Mouse (Mus musculus) liver, embryonic 11.5 days (tissue): ENCODE results near the gene Mtor. TPM values are rescaled to one million over a fixed set of nuclear protein-coding genes. Genes with fewer than 3 reads are reported as not detected.
A peak's percentile ranks its signal among the peaks of the same experiment; 100 is the strongest.

Experiments
- ATAC-seq: fragments of 200-750 bp; cut with Nextera tagmentation; replicated peaks from 2 replicates; pipeline ENCODE4 v1.8.0; 2017; ENCODE audit warnings: moderate number of reproducible peaks, mild to moderate bottlenecking, moderate TSS enrichment, moderate library complexity; ENCODE audit not compliant: low FRiP score
- DNase-seq: peaks from one replicate; pipeline ENCODE4 v3.0.0-alpha.2; 2017; ENCODE audit warnings: low spot score
- H3K27ac ChIP-seq: fragments of 300-500 bp; sonication (generic); 2 replicates; pipeline ENCODE4 v1.5.1; 2014; ENCODE audit warnings: mild to moderate bottlenecking, low read depth, low read length, control low read depth
- H3K27me3 ChIP-seq: fragments of 300-500 bp; sonication (generic); replicated peaks from 2 replicates; pipeline ENCODE4 v1.6.1; 2014; ENCODE audit warnings: low read length, mixed read lengths; ENCODE audit not compliant: control insufficient read depth, insufficient read depth
- H3K36me3 ChIP-seq: fragments of 300-500 bp; sonication (generic); 2 replicates; pipeline ENCODE4 v1.6.1; 2014; ENCODE audit warnings: mild to moderate bottlenecking, low read length, moderate library complexity, mixed read lengths; ENCODE audit not compliant: control insufficient read depth, insufficient read depth
- H3K4me1 ChIP-seq: fragments of 300-500 bp; sonication (generic); replicated peaks from 2 replicates; pipeline ENCODE4 v1.6.1; 2014; ENCODE audit warnings: low read length, mixed read lengths; ENCODE audit not compliant: control insufficient read depth, insufficient read depth
- H3K4me2 ChIP-seq: fragments of 300-500 bp; sonication (generic); 2 replicates; pipeline ENCODE4 v1.6.1; 2014; ENCODE audit warnings: mild to moderate bottlenecking, control low read depth, moderate library complexity
- H3K4me3 ChIP-seq: fragments of 300-500 bp; sonication (generic); 2 replicates; pipeline ENCODE4 v1.5.1; 2014; ENCODE audit warnings: low read depth, low read length, control low read depth
- H3K9ac ChIP-seq: fragments of 300-500 bp; sonication (generic); 2 replicates; pipeline ENCODE4 v1.6.1; 2014; ENCODE audit warnings: low read depth, low read length, control low read depth
- H3K9me3 ChIP-seq: fragments of 300-500 bp; sonication (generic); 2 replicates; pipeline ENCODE4 v1.6.1; 2016; ENCODE audit warnings: low read length, inconsistent platforms, mixed read lengths; ENCODE audit not compliant: control insufficient read depth
- WGBS: fragments of 180-500 bp; shearing (Covaris S2); extraction: QIAGEN DNeasy Blood & Tissue Kit; methylation state at CpG from one replicate; pipeline ENCODE4 v1.1.7; 2014; 5-methylcytosine and 5-hydroxymethylcytosine counted together
- polyA plus RNA-seq: library from polyadenylated mRNA; unstranded; fragments of >200 nt; fragmentation: Nextera tagmentation; extraction: Ambion mirVana; gene quantifications from 2 replicates; pipeline ENCODE4 v1.2.1, GENCODE M21; 2014

Mtor gene
- polyA plus RNA-seq, 1 experiment from 2014 or later = 22.9 TPM

- Histone ChIP-seq H3K27me3 (no peaks in the 10 kb centered on the region), H3K36me3 (peaks cover 53% of the 10 kb centered on the region), H3K27ac (no peak overlapping the region), H3K9ac (no peak overlapping the region), H3K4me1 (peaks cover 13% of the 10 kb centered on the region), H3K9me3 (peaks cover 2% of the 10 kb centered on the region; the same call in 1 of the 2 replicates), H3K4me3 (no peak overlapping the region), H3K4me2 (no peak overlapping the region)
- 93% methylated on average over 6 of the region's 6 CpGs for WGBS
- ATAC-seq (no peak), DNase-seq (no peak)
Measured at GRCm38 (mm10) chr4:148595916-148596315, 147.5 kb downstream of the Mtor start.

GRCm38 (mm10) chr4:148596731-148597130 is 148.3 kb downstream of the Mtor start:
- Histone ChIP-seq H3K36me3 (peaks cover 53% of the 10 kb centered on the region), H3K9ac (no peak overlapping the region), H3K4me3 (no peak overlapping the region), H3K27ac (no peak overlapping the region), H3K4me2 (no peak overlapping the region), H3K9me3 (peaks cover 2% of the 10 kb centered on the region; the same call in 1 of the 2 replicates), H3K27me3 (no peaks in the 10 kb centered on the region), H3K4me1 (peaks cover 13% of the 10 kb centered on the region)
- ATAC-seq (no peak), DNase-seq (no peak)
- 97% methylated on average over 3 of the region's 3 CpGs for WGBS

GRCm38 (mm10) chr4:148598826-148599225 is 150.4 kb downstream of the Mtor start:
- no peaks in the 10 kb centered on the region for H3K27me3 ChIP-seq
- no peak for DNase-seq
- H3K9me3 ChIP-seq = peaks cover 2% of the 10 kb centered on the region; the same call in 1 of the 2 replicates
- no peak overlapping the region for H3K4me2 ChIP-seq
- no peaks in the 10 kb centered on the region; the same call in 1 of the 2 replicates for H3K4me1 ChIP-seq
- no peak overlapping the region for H3K4me3 ChIP-seq
- H3K36me3 ChIP-seq = peaks cover 45% of the 10 kb centered on the region
- H3K9ac ChIP-seq = no peak overlapping the region
- H3K27ac ChIP-seq = no peak overlapping the region
- WGBS = 92% methylated on average over 12 of the region's 12 CpGs
- ATAC-seq = no peak

- ATAC-seq (no peak), DNase-seq (no peak)
- Histone ChIP-seq H3K9me3 (peaks cover 2% of the 10 kb centered on the region; the same call in 1 of the 2 replicates), H3K4me1 (no peaks in the 10 kb centered on the region; the same call in 1 of the 2 replicates), H3K36me3 (peaks cover 31% of the 10 kb centered on the region), H3K27me3 (no peaks in the 10 kb centered on the region), H3K9ac (no peak overlapping the region), H3K4me2 (no peak overlapping the region), H3K4me3 (no peak overlapping the region), H3K27ac (no peak overlapping the region)
- WGBS = 71% methylated on average over 4 of the region's 4 CpGs
Measured at GRCm38 (mm10) chr4:148600316-148600715, 151.9 kb downstream of the Mtor start.

GRCm38 (mm10) chr4:148601871-148602270 is 153.5 kb downstream of the Mtor start:
- no peak overlapping the region for H3K4me2 ChIP-seq
- 58% methylated on average over 4 of the region's 4 CpGs for WGBS
- DNase-seq = no peak
- ATAC-seq = no peak
- H3K4me3 ChIP-seq = no peak overlapping the region
- H3K36me3 ChIP-seq = peaks cover 15% of the 10 kb centered on the region
- H3K27me3 ChIP-seq = no peaks in the 10 kb centered on the region
- H3K27ac ChIP-seq = no peak overlapping the region
- H3K9ac ChIP-seq = no peak overlapping the region
- H3K9me3 ChIP-seq = peaks cover 2% of the 10 kb centered on the region; the same call in 1 of the 2 replicates
- H3K4me1 ChIP-seq = no peaks in the 10 kb centered on the region; the same call in 1 of the 2 replicates

GRCm38 (mm10) chr4:148602357-148603120 is 154.1 kb downstream of the Mtor start, which contains the start of gene Masp2:
Gene Masp2 (plus strand): TSS chr4:148602554.
- no peak for DNase-seq
- H3K4me1 ChIP-seq = no peaks in the 10 kb centered on the region; the same call in 1 of the 2 replicates
- H3K4me2 ChIP-seq = 0 out of 2 replicates have a peak within 1 kb of the TSS, but pooled peaks have one; percentile 8
- H3K27me3 ChIP-seq = no peaks in the 10 kb centered on the region
- H3K9ac ChIP-seq = no peak within 1 kb of the TSS
- no peak for ATAC-seq
- peaks cover 2% of the 10 kb centered on the region; the same call in 1 of the 2 replicates for H3K9me3 ChIP-seq
- H3K36me3 ChIP-seq = peaks cover 8% of the 10 kb centered on the region
- H3K27ac ChIP-seq = no peak within 1 kb of the TSS
- 81% methylated on average over 14 of the region's 14 CpGs for WGBS
- no peak within 1 kb of the TSS for H3K4me3 ChIP-seq

GRCm38 (mm10) chr4:148603376-148604139 is 155.1 kb downstream of the Mtor start:
- ATAC-seq (no peak), DNase-seq (no peak)
- H3K27me3 ChIP-seq = no peaks in the 10 kb centered on the region
- H3K4me3 ChIP-seq = no peak overlapping the region
- H3K4me2 ChIP-seq = no peak overlapping the region
- no peak overlapping the region for H3K27ac ChIP-seq
- peaks cover 2% of the 10 kb centered on the region; the same call in 1 of the 2 replicates for H3K9me3 ChIP-seq
- WGBS = 68% methylated on average over 10 of the region's 10 CpGs
- no peaks in the 10 kb centered on the region; the same call in 1 of the 2 replicates for H3K4me1 ChIP-seq
- no peak overlapping the region for H3K9ac ChIP-seq
- peaks cover 4% of the 10 kb centered on the region; the same call in 1 of the 2 replicates for H3K36me3 ChIP-seq

GRCm38 (mm10) chr4:148604141-148604540 is 155.7 kb downstream of the Mtor start:
- no peaks in the 10 kb centered on the region for H3K27me3 ChIP-seq
- DNase-seq (no peak), ATAC-seq (no peak)
- no peak overlapping the region for H3K9ac ChIP-seq
- WGBS = 75% methylated on average over 7 of the region's 7 CpGs
- no peak overlapping the region for H3K4me2 ChIP-seq
- H3K4me1 ChIP-seq = no peaks in the 10 kb centered on the region; the same call in 1 of the 2 replicates
- H3K9me3 ChIP-seq = no peaks in the 10 kb centered on the region
- H3K27ac ChIP-seq = no peak overlapping the region
- H3K4me3 ChIP-seq = no peak overlapping the region
- H3K36me3 ChIP-seq = no peaks in the 10 kb centered on the region
